Mouse (Mus musculus) MEL (cell line): ENCODE data around the gene Sox11.

Experiments
- CHD2 ChIP-seq: IDR thresholded peaks from 2 replicates; pipeline ENCODE4 v1.6.1; 2011; ENCODE audit warnings: low read length, improper control_type of control experiment
- CTCF ChIP-seq, 3 experiments: IDR thresholded peaks in 2 of 3; conservative IDR thresholded peaks in 1 of 3; 2 replicates each; pipeline ENCODE4 v1.5.1; 2011 to 2012; ENCODE audit warnings: low read length in 3 of 3, low read depth in 2 of 3, mild to moderate bottlenecking in 2 of 3, improper control_type of control experiment in 1 of 3, inconsistent platforms in 1 of 3, mixed read lengths in 1 of 3, moderate library complexity in 1 of 3; ENCODE audit not compliant: control insufficient read depth in 1 of 3, insufficient read depth in 1 of 3, poor library complexity in 1 of 3, severe bottlenecking in 1 of 3
- EP300 ChIP-seq, 2 experiments: IDR thresholded peaks; 2 replicates each; pipeline ENCODE4 v1.6.1; 2011; ENCODE audit warnings: improper control_type of control experiment in 2 of 2, low read length in 2 of 2, low read depth in 1 of 2, mild to moderate bottlenecking in 1 of 2
- GATA1 ChIP-seq: IDR thresholded peaks from 2 replicates; pipeline ENCODE4 v1.6.1; 2011; ENCODE audit warnings: low read depth, low read length, improper control_type of control experiment
- JUND ChIP-seq: IDR thresholded peaks from 2 replicates; pipeline ENCODE4 v1.6.1; 2011; ENCODE audit warnings: low read depth, mild to moderate bottlenecking, improper control_type of control experiment, low read length
- KAT2A ChIP-seq: conservative IDR thresholded peaks from 2 replicates; pipeline ENCODE4 v1.6.1; 2012; ENCODE audit warnings: low read depth, low read length, improper control_type of control experiment, inconsistent platforms
- POLR2A ChIP-seq, 2 experiments: IDR thresholded peaks; 2 replicates each; pipeline ENCODE4 v1.6.1; 2011 to 2012; ENCODE audit warnings: low read length in 2 of 2, mild to moderate bottlenecking in 2 of 2, control low read depth in 1 of 2, improper control_type of control experiment in 1 of 2, low read depth in 1 of 2, moderate library complexity in 1 of 2; ENCODE audit not compliant: control insufficient read depth in 1 of 2, insufficient read depth in 1 of 2, poor library complexity in 1 of 2
- POLR2AphosphoS5 ChIP-seq: IDR thresholded peaks from 2 replicates; pipeline ENCODE4 v1.6.1; 2012; ENCODE audit warnings: low read depth, borderline replicate concordance, mild to moderate bottlenecking, inconsistent platforms, low read length, moderate library complexity, mixed read lengths
- SIN3A ChIP-seq: IDR thresholded peaks from 2 replicates; pipeline ENCODE4 v1.6.1; 2012; ENCODE audit warnings: low read length, improper control_type of control experiment, inconsistent platforms
- UBTF ChIP-seq: IDR thresholded peaks from 2 replicates; pipeline ENCODE4 v1.6.1; 2012; ENCODE audit warnings: low read depth, mild to moderate bottlenecking, inconsistent platforms, low read length, improper control_type of control experiment, moderate library complexity, borderline replicate concordance; ENCODE audit not compliant: insufficient read depth
- USF1 ChIP-seq: IDR thresholded peaks from 2 replicates; pipeline ENCODE4 v1.6.1; 2014; ENCODE audit warnings: low read depth, mild to moderate bottlenecking, inconsistent platforms, low read length, improper control_type of control experiment, moderate library complexity
- ZC3H11A ChIP-seq: IDR thresholded peaks from 2 replicates; pipeline ENCODE4 v1.6.1; 2012; ENCODE audit warnings: low read depth, mild to moderate bottlenecking, inconsistent platforms, low read length, improper control_type of control experiment

DNA sequence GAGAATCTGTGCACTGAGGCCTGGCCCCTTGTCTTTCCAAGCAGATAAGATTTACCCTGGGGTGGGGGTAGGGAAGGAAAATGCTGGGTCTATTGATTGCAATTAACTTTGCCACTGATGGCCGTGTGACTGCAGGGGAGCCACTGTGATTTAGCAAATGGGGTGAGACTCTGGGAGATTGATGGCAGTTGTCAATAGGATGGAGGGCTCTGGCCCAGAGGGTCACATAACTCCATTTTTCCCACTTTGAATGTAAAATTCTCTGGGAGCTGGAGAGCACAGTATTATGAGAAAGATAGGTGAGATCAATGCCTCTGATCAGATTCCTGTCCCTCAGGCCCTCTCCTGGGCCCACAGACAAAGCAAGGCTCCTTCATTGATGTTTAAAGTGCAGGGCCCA, 49.2 kb downstream of the Sox11 start:
- no peak for TF ChIP-seq GATA1
- TF ChIP-seq POLR2A (IDR thresholded peaks at IDR 0.05; ENCODE audit: control insufficient read depth in 1 of 2, insufficient read depth in 1 of 2, low read depth in 1 of 2, low read length in 2 of 2, poor library complexity in 1 of 2): no peak
- TF ChIP-seq KAT2A: no peak
- TF ChIP-seq CTCF (IDR thresholded peaks at IDR 0.05 in 2 of 3, conservative IDR thresholded peaks at IDR 0.05 in 1 of 3; ENCODE audit: control insufficient read depth in 1 of 3, insufficient read depth in 1 of 3, low read depth in 2 of 3, low read length in 3 of 3, poor library complexity in 1 of 3, severe bottlenecking in 1 of 3): no peak
- no peak for TF ChIP-seq USF1
- no peak for TF ChIP-seq ZC3H11A
- no peak for TF ChIP-seq EP300 (IDR thresholded peaks at IDR 0.05; ENCODE audit: low read depth in 1 of 2, low read length in 2 of 2)
- TF ChIP-seq POLR2AphosphoS5: no peak
- no peak for TF ChIP-seq JUND
- TF ChIP-seq UBTF: no peak
- TF ChIP-seq CHD2: no peak
- TF ChIP-seq SIN3A: no peak
